Comparison of ENCODE assay signal across 8 mouse cellular contexts in the genomic region with DNA sequence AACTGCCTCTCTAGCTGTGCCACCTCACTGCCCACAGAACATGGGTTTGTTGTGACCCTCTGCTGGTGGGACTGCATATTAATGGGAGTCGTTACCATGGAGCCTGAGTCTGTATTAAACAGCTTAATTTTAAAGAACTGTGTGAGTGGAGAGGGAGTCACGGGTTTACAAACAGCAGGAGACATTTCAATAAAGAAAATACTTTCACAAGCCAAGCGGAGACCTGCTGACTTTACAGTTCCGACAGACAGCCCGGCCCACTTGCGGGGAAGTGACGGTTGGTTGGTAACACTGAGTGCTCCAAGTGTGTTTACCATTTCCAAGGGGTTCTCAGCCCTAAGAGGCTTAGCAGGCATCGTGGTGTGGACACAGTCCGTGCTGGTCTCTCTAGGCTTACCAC. TPM values are rescaled to one million over a fixed set of nuclear protein-coding genes. Genes with fewer than 3 reads are reported as not detected.
DNase-seq lines count a peak whose midpoint lies in the region; ATAC-seq lines count a peak whose summit lies in the region.

No protein-coding gene starts in this region.

- H3K4me2 ChIP-seq in neural tube, embryonic 11.5 days (ENCODE audit: low read depth) = no peak overlapping the region
- H3K4me2 ChIP-seq in hindbrain, embryonic 11.5 days (replicated peaks; ENCODE audit: low read depth, low read length) = no peak overlapping the region

- no peak overlapping the region for H3K9ac ChIP-seq in neural tube, embryonic 11.5 days (ENCODE audit: low read length)
- no peak overlapping the region for H3K9ac ChIP-seq in hindbrain, embryonic 11.5 days (ENCODE audit: low read depth, low read length)

- H3K4me1 ChIP-seq in neural tube, embryonic 11.5 days (ENCODE audit: control insufficient read depth, insufficient read depth, low read length) = peaks cover 22% of the 10 kb centered on the region; the same call in 1 of the 2 replicates
- H3K4me1 ChIP-seq in hindbrain, embryonic 11.5 days (replicated peaks; ENCODE audit: control insufficient read depth, insufficient read depth, low read length) = peaks cover 19% of the 10 kb centered on the region

- 0 out of 2 replicates have a peak overlapping the region, but pooled peaks have one; percentile 4 for H3K27ac ChIP-seq in neural tube, embryonic 11.5 days (ENCODE audit: low read depth, low read length)
- H3K27ac ChIP-seq in hindbrain, embryonic 11.5 days (ENCODE audit: low read depth, low read length) = peak overlapping the region; percentile 27; the same call in 1 of the 2 replicates

- no peaks in the 10 kb centered on the region for H3K27me3 ChIP-seq in neural tube, embryonic 11.5 days (ENCODE audit: control insufficient read depth, insufficient read depth, low read length)
- H3K27me3 ChIP-seq in hindbrain, embryonic 11.5 days (ENCODE audit: control insufficient read depth, insufficient read depth, low read length) = no peaks in the 10 kb centered on the region
- H3K27me3 ChIP-seq in splenic B cell, adult 2 months (ENCODE audit: control insufficient read depth, insufficient read depth, low read length, poor library complexity, severe bottlenecking) = no peaks in the 10 kb centered on the region

- no peaks in the 10 kb centered on the region for H3K36me3 ChIP-seq in neural tube, embryonic 11.5 days (ENCODE audit: control insufficient read depth, insufficient read depth, low read length)
- peaks cover 2% of the 10 kb centered on the region; the same call in 1 of the 2 replicates for H3K36me3 ChIP-seq in hindbrain, embryonic 11.5 days (ENCODE audit: control insufficient read depth, insufficient read depth, low read length)
- H3K36me3 ChIP-seq in splenic B cell, adult 2 months (ENCODE audit: control insufficient read depth, insufficient read depth, low read length, poor library complexity, severe bottlenecking) = peaks cover 48% of the 10 kb centered on the region

- WGBS in neural tube, embryonic 11.5 days = 47% methylated on average over 9 of the region's 9 CpGs
- 32% methylated on average over 9 of the region's 9 CpGs for WGBS in hindbrain, embryonic 11.5 days

- no peaks in the 10 kb centered on the region for H3K9me3 ChIP-seq in neural tube, embryonic 11.5 days (ENCODE audit: control insufficient read depth, low read length)
- H3K9me3 ChIP-seq in hindbrain, embryonic 11.5 days (ENCODE audit: control insufficient read depth, low read length) = no peaks in the 10 kb centered on the region

- no peak for DNase-seq in neural tube, embryonic 11.5 days (ENCODE audit: low spot score)
- DNase-seq in neural tube, embryonic 10.5 days (ENCODE audit: extremely low spot score, low spot score) = no peak
- peak; percentile 30 for DNase-seq in hindbrain, embryonic 11.5 days (ENCODE audit: low spot score)
- peak; percentile 70 for DNase-seq in lung, postnatal 10 days
- DNase-seq in splenic B cell, adult 2 months (ENCODE audit: low read depth, low spot score) = peak; percentile 50
- no peak for DNase-seq in adrenal gland, adult 8-10 months
- DNase-seq in layer of hippocampus, adult 9-11 months = no peak
- no peak for DNase-seq in adrenal gland, postnatal 10 days

- no peak overlapping the region for H3K4me3 ChIP-seq in neural tube, embryonic 11.5 days (ENCODE audit: low read depth, low read length)
- H3K4me3 ChIP-seq in hindbrain, embryonic 11.5 days (ENCODE audit: low read depth, low read length) = no peak overlapping the region

- ATAC-seq in neural tube, embryonic 11.5 days (ENCODE audit: insufficient read depth, low FRiP score, low TSS enrichment) = 0 out of 2 replicates have a peak, but pooled peaks have one; percentile 23
- peak; percentile 63; the same call in 1 of the 2 replicates for ATAC-seq in hindbrain, embryonic 11.5 days (ENCODE audit: low FRiP score)

RNA-seq across cellular contexts. Expression of a gene that starts 36.6 kb away (rescaled TPM):
- polyA plus RNA-seq in neural tube, embryonic 11.5 days (2014; fragmentation: Nextera tagmentation; extraction: Ambion mirVana) = 63.4 and 74.3 TPM in 2 replicates
- polyA plus RNA-seq in hindbrain, embryonic 11.5 days (2014; fragmentation: Nextera tagmentation; extraction: Ambion mirVana) = 73.8 and 91.1 TPM in 2 replicates
- total RNA-seq in adrenal gland, adult 8-10 months (2022) = 10 to 100 TPM; 18.8 to 34.8 (median 23.9) TPM
- 10 to 100 TPM; 18.2 to 21.2 TPM for total RNA-seq in adrenal gland, postnatal 10 days (2021)

Comparison
In these comparisons a context has a peak if more than half of its experiments do, and no peak if none do; other contexts are left out.
1. DNase-seq: peak in hindbrain, embryonic 11.5 days (single experiment), lung, postnatal 10 days (single experiment) and splenic B cell, adult 2 months (single experiment); none in neural tube, embryonic 11.5 days (single experiment), neural tube, embryonic 10.5 days (single experiment), adrenal gland, adult 8-10 months (single experiment), layer of hippocampus, adult 9-11 months (single experiment) and adrenal gland, postnatal 10 days (single experiment).